Mouse (Mus musculus): Measurements from ENCODE around the gene Smim14.
A peak's percentile ranks its signal among the peaks of the same experiment; 100 is the strongest.
"Not testable (repeated sequence)": the region's sequence is repeated elsewhere in the genome, so short reads cannot be mapped to it uniquely, and the experiment has no call there.

The Smim14 gene

GRCm38 (mm10) chr5:65524831-65525230 is 12.2 kb downstream of the Smim14 start:
- no peak for DNase-seq (ENCODE audit: low read depth, low spot score)

GRCm38 (mm10) chr5:65521803-65522202 is 15.2 kb downstream of the Smim14 start:
- peak; percentile 54 for DNase-seq (ENCODE audit: low read depth, low spot score)

- DNase-seq (ENCODE audit: low read depth, low spot score): peak; percentile 65
Observed at GRCm38 (mm10) chr5:65514635-65515278, 22.2 kb downstream of the Smim14 start.

GRCm38 (mm10) chr5:65513506-65513905 is 23.5 kb downstream of the Smim14 start:
- DNase-seq (ENCODE audit: low read depth, low spot score): no peak

DNA sequence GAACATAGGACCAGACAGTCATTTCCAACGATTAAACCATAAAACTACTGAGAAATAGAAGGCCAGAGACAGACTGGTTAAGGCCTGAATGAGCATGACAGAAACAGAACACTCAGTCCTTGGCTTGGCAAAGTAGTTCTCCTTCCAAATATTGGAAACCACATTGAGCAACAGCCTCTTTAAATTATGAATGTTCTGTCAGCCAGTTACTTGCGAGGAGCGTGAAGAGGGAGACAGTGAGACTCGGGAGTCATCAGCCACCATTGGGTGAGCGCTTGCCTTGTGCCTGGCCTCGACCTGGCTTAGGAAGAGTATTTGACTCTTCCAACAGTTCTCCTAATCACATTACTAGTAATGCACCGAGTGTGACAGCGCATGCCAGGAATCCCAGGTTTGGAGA is 28.6 kb downstream of the Smim14 start:
- DNase-seq (ENCODE audit: low read depth, low spot score): no peak

- DNase-seq (ENCODE audit: low read depth, low spot score): peak; percentile 49
Observed at GRCm38 (mm10) chr5:65505786-65506185, 31.2 kb downstream of the Smim14 start.

DNA sequence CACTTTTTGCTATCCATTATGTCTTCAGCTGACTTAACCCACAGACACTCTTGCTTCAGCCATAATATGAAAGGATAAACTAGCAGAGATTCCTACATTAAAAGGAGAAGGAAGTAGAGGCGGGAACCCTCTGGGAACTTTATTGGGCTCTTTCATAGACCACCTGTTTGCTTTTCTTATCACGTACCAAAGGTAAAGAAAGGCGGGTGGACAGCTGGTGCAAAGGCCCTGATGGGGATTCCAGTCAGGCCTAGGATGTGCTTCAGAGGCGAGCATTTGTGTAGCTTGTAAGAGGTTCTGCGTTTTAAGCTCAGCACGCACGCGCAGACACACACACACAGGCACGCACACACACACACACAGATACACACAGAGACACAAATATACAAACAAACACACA is 35.6 kb downstream of the Smim14 start:
- no peak for DNase-seq (ENCODE audit: low read depth, low spot score)

DNA sequence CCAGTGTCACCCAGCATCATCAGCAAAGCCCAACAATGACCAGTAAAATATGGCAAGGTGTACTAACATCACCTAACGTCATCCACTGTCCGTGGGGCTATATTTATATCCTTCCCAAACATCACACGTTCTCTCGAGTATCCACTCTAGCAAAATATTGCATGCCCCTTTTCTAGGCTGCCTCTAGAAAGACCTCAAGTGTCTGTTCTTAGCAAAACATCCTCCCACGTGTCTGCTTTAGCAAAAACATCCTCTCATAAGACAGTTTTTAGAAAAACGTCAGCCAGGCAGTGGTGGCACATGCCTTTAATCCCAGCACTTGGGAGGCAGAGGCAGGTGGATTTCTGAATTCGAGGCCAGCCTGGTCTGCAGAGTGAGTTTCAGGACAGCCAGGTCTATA is 36.8 kb downstream of the Smim14 start:
- peak; percentile 39 for DNase-seq (ENCODE audit: low read depth, low spot score)

DNA sequence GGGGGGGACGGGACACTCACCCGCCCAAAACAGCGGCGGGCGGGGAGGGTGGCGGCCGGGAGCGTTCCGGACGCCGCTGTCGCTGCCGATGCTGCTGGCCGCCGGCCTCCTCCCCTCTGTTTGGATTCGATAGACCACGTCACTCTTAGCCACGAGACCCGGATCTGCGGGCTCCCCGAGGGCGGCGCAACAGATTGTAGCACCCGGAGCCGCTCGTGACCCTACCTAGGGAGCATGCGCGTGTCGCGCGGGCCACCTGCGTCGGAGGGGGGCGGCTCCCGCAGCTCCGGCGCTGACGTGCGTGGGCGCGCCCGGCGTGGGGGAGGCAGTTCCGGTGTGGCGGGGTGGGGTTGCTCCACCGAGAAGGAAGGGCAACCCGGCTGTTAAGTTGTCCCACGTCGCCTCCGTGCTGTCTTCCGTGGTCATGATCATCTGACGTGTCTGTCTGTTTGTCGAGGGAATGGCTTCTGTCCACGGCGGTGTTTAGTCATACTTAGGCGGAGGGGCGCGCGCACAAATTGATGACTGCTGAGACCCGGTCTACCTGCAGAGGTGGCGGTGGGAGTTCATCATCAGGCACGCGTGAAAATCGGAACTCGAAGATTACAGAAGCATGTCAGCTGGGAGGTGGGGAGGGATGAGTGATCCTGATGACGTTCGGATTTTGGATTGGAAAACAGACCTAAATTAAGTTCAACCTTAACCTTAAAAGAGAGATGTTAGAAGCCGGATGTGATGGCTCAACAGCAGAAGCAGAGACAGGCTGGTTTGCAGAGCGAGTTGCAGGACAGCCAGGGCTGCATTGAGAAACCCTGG is 44.1 kb downstream of the Smim14 start, which contains the start of gene Gm43552:
TSS of gene Gm43552 (minus strand) at position 118 of the 816 bp plus-strand sequence.
- peak; percentile 99 for DNase-seq (ENCODE audit: low read depth, low spot score)

DNA sequence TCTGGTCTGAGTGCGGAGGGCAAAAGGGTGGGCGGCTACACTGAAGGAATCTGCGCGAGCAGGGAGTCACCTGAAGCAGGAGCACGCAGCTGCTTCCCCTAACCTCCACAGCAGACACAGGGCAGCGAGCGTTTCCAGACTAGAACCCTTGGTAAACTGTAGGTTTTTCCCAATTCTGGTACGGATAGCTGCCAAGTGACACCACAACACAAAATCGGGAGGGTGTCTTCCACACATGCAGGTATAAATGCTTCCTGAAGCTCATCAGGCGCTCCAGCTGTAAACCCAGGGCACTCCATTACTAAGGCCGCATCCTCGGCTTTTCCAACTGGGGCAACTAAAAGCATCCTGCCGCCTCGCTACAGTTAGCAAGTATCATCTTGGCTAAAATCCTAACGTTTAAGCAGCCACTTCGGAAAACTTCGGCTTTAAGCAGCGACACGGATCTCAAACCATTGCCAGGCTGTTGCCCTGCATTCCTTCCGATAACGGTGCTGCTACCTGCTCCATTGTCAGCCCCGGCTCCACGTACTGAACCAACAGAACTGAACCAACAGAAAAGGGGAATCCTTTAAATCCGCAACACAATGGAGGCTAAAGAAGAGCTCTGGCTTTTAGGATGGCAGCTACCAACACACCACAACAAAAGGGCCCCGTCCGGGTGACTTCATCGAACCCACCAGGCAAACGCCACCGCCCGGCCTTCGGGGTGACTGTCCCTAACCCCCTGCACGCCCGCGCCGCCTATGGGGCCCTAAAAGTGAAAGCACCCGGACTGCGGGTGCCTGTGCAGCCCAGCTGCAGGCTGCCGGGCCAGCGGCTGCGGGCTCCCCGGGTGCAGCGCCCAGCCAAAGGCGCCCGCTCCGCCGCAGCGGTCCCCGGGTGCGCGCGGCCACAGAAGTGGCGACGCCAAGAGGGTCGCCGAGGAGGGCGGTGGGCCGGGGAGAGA is 44.9 kb downstream of the Smim14 start:
- DNase-seq (ENCODE audit: low read depth, low spot score): peak; percentile 87

- DNase-seq (ENCODE audit: low read depth, low spot score): peak; percentile 29
Observed at GRCm38 (mm10) chr5:65489830-65490229, 47.2 kb downstream of the Smim14 start.

GRCm38 (mm10) chr5:65488725-65489124 is 48.3 kb downstream of the Smim14 start:
- no peak for DNase-seq (ENCODE audit: low read depth, low spot score)

GRCm38 (mm10) chr5:65487381-65487780 is 49.6 kb downstream of the Smim14 start:
- DNase-seq (ENCODE audit: low read depth, low spot score): no peak

DNA sequence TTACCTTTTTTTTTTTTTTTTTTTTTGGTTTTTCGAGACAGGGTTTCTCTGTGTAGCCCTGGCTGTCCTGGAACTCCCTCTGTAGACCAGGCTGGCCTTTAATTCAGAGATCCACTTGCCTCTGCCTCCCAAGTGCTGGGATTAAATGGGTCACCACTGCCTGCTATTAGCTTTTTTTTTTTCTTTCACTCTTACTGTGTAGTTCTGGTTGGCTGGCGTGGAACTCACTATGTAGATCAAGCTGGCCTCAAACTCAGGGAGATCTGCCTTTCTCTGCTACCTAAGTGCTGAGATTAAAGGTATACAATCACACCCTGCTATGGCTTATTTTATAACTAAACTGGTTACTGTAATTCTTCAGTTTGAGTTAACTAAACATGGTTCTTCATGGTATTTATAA is 50.5 kb downstream of the Smim14 start:
- DNase-seq (ENCODE audit: low read depth, low spot score): no peak

GRCm38 (mm10) chr5:65482996-65483395 is 54.0 kb downstream of the Smim14 start:
- DNase-seq (ENCODE audit: low read depth, low spot score): no peak

GRCm38 (mm10) chr5:65480511-65480910 is 56.5 kb downstream of the Smim14 start:
- DNase-seq (ENCODE audit: low read depth, low spot score): no peak

DNA sequence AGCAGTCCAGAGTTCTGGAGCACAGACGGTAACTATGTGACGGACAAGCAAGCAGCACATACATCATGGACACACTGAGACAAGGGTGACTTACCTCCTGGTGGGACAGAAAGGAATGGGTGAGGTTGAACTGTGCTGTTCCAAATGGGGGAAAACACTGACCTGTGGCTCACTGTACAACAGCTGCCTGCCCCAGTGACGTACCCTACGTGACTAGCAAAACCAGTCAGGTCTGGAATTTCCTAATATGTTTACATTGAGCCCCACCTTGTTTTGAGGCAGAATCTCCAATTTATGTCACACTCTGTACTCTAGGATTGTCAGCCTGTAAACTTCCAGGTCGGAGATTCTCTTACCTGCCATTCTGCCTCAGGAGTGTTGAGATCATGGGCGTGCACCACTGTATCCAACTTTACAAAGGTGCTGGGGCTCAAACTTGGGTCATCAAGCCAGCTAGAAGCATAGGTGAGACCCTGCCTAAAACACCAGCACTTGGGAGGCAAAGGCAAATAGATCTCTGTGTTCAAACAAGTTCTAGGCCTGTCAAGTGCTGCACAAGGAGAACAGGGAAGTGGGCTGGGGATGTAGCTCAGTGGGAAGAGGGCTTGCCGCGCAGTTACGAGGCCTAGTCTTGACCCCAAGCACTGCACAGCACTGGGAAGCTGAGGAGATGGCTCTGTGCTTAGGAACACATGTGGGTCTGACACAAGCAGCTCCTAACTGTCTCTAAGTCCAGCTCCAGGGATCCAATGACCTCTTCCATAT is 57.1 kb downstream of the Smim14 start:
- no peak for DNase-seq (ENCODE audit: low read depth, low spot score)

GRCm38 (mm10) chr5:65478224-65478623 is 58.8 kb downstream of the Smim14 start:
- peak; percentile 62 for DNase-seq (ENCODE audit: low read depth, low spot score)

DNA sequence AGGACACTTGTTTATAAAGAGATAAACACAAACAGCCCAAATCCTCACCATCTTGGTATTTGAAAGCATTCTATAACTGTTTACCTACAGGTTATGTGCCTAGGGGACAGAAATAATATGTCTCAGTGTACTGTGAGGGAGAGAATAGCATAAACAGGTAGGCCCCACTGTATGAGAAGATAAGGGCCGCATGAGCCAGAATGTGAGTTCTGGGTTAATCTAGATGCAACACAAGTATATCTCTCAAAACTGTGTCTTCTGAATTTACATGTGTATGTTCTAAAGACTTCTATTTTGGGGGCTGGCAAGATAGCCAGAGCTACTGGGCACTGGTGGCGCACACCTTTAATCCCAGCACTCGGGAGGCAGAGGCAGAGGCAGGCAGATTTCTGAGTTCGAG is 60.2 kb downstream of the Smim14 start:
- DNase-seq (ENCODE audit: low read depth, low spot score): not testable (repeated sequence)

DNA sequence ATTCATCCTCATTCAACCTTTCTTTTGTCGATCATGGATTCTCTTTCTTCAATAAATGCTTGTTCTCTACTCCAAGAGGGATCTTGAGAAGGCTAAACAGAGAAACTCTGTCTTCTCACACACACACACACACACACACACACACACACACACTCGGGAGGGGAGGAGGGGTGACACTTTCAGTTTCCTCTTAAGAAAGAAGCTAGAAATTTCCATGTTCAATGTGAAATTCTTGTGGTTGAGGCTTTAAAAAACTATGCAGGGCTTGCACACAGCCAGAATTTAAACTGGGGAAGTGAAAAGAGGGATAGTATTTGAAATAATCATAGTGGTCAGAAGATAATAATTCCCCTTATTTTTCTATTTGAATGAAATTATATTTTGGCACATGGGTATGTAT is 61.2 kb downstream of the Smim14 start:
- peak; percentile 24 for DNase-seq (ENCODE audit: low read depth, low spot score)

DNA sequence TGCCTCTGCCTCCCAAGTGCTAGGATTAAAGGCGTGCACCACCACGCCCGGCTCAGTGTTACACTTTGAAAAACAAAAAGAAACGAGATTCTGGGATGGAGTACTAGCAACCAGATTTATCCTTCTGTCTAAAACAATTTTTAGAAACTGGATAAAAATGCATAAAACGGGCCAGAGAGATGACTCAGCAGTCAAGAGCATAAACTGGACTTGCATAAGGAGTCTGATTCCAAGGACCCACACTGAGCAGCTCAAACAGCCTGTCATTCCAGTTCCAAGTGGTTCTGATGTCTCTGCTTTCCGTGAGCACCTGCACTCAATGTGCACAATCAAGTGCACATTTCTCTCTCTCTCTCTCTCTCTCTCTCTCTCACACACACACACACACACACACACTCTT is 67.2 kb downstream of the Smim14 start:
- DNase-seq (ENCODE audit: low read depth, low spot score): no peak

Data from CD4-positive, CD25-positive, alpha-beta regulatory T cell, adult 2 months (primary cell).